Mouse (Mus musculus): ENCODE results near the gene Ttc39b. TPM values are rescaled to one million over a fixed set of nuclear protein-coding genes. Genes with fewer than 3 reads are reported as not detected.
A peak's percentile ranks its signal among the peaks of the same experiment; 100 is the strongest.

Ttc39b gene
- total RNA-seq, 1 experiment from 2014 or later = 15.1 TPM

DNA sequence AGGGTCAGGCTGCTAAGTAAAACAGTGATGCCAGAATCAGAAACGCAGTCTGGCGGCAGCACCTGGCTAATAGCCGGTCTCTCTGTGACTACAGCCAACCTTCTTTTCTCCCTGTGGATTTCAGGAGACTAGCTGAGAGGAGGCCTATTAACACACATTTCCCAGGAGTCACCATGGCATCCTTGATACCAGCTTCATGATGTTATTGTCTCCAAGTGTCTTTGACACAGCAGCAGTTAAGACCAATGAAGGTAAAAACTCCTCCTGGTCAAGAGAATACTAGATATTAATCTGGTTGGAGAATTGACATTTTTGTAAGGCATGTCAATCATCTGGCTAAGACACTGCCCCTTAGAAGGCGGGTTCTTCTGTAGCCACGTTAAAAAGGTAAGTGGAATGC is 1.3 kb upstream of the Ttc39b start:
- ATAC-seq (replicated peaks in 1 of 2; ENCODE audit: insufficient read depth in 1 of 2, low FRiP score in 2 of 2, low TSS enrichment in 1 of 2, low read depth in 1 of 2, poor library complexity in 2 of 2, severe bottlenecking in 2 of 2) = no peak

DNA sequence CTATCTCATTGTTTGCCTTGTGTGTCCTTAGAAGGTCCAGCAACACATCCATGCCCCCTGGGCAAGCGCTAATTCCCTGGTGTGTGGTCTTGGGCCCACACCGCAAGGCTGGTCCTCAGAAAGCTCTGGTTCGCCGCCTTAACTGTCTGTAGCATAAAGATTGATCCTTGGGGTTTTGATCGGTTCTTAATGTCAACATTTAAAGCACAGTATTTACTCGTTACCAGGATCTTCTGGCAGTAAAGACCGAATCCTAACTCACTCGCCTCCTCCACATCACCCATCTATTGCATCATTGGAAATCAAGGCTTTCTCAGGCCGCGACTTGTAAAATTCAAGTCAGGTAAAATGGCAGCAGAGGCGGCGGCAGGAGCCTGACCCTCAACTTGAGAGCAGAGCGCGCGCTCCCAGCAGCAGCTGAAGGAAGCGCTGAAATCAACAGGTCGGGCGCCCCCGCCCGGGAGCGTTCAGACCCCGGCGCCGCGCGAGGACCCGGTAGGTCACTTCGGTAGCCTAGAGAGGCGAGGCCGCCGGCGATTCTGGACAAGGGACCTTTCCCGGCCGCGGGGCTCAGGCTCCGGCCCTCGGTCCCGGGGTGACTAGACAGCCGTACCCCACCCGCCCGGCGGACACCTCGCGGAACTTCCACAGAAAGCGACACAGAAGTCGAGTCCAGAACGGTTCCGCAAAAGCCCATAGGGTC is 703 bp downstream of the Ttc39b start:
- peak in 1 of 2 experiments; percentile 30; a peak in 1 of 4 replicates for ATAC-seq (replicated peaks in 1 of 2; ENCODE audit: insufficient read depth in 1 of 2, low FRiP score in 2 of 2, low TSS enrichment in 1 of 2, low read depth in 1 of 2, poor library complexity in 2 of 2, severe bottlenecking in 2 of 2)

GRCm38 (mm10) chr4:83319736-83320135 is 4.3 kb downstream of the Ttc39b start:
- ATAC-seq (replicated peaks in 1 of 2; ENCODE audit: insufficient read depth in 1 of 2, low FRiP score in 2 of 2, low TSS enrichment in 1 of 2, low read depth in 1 of 2, poor library complexity in 2 of 2, severe bottlenecking in 2 of 2) = no peak

DNA sequence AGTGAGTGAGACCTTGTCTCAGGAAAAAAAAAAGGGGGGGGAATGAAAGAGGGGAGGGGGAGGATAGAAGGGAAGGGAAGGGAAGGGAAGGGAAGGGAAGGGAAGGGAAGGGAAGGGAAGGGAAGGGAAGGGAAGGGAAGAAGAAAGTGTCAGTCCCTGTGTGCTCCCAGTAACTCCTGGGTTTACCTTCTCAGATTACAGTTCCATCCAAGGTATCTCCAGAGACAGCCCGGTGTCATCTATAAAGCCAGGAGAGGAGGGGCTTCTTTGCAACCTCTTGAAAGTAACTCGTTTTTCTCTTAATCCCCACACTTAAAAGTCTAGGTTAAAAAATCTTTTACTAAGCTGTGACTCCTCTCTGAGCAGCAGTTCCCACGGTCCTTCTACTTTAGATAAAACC is 5.3 kb downstream of the Ttc39b start:
- ATAC-seq (replicated peaks in 1 of 2; ENCODE audit: insufficient read depth in 1 of 2, low FRiP score in 2 of 2, low TSS enrichment in 1 of 2, low read depth in 1 of 2, poor library complexity in 2 of 2, severe bottlenecking in 2 of 2) = no peak

DNA sequence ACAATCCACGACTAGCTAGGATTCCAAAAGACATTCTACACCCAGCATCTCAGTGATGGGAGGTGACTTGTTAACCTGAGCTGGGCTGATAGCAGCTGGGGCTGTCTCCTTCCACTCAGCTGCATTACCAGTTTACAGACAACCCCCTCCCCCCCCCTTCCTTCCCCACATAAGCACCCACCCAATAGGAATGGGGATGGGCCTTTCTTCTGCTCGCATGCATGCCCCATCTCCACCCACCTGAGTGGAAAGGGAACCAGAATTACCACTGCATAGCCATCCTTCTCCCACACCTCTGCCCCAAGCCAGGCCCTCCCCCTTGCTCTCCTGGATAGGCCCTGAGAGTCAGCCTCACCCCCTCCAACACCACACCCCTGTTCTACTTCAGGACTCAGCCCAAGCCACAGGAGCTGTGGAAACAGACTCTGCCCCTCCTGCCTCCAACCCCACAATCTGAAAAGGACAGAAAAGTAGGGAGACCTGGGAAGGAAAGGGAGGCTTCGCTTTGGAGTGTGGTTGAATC is 6.2 kb downstream of the Ttc39b start:
- no peak for ATAC-seq (replicated peaks in 1 of 2; ENCODE audit: insufficient read depth in 1 of 2, low FRiP score in 2 of 2, low TSS enrichment in 1 of 2, low read depth in 1 of 2, poor library complexity in 2 of 2, severe bottlenecking in 2 of 2)

GRCm38 (mm10) chr4:83316718-83317117 is 7.3 kb downstream of the Ttc39b start:
- no peak for ATAC-seq (replicated peaks in 1 of 2; ENCODE audit: insufficient read depth in 1 of 2, low FRiP score in 2 of 2, low TSS enrichment in 1 of 2, low read depth in 1 of 2, poor library complexity in 2 of 2, severe bottlenecking in 2 of 2)

GRCm38 (mm10) chr4:83315930-83316329 is 8.1 kb downstream of the Ttc39b start:
- no peak for ATAC-seq (replicated peaks in 1 of 2; ENCODE audit: insufficient read depth in 1 of 2, low FRiP score in 2 of 2, low TSS enrichment in 1 of 2, low read depth in 1 of 2, poor library complexity in 2 of 2, severe bottlenecking in 2 of 2)

DNA sequence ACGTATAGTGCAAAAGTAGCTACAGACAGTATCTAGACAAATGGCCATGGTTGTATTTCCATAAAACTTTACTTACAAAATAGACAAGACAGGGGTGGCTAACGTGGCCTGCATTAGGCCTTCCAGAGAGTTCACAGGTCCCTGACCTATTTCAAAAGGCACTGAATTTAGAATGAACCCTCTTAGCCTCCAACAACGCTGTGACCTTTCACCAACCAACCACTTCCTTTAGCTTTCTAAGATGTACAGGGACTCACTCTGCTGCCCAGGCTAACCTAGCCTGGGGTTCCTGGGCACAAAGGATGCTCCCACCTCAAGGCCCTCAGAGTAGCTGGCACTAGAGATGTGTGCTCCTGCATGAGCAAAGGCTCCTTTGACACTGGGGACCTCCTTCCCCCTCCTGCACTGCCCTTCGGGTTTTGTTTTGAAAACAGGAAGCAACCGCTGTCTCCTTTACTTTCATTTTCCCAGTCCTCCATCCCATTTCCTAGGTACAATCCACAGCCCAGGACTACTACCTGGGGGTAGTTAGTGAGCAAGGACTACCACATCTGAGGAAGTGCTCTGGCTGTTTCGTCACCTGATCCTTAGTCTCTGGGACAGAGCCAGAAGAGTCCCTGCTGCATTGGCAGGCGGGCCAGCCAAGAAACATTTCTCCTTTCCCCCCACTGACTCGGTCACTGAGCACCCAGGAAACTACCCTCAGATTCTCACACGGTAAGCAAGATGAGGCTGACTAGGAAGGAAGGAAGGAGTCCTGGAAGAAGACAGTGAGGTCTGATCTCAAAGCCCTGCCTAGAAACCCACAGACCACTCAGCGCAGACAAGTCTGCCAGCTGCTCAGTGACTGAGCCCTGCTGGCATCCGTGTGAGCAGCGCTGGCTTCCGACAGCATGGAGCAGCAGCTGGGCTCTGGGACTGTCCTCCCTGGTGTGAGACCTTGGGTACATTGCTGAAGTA is 8.9 kb downstream of the Ttc39b start:
- peak; percentile 76 to 77 for ATAC-seq (replicated peaks in 1 of 2; ENCODE audit: insufficient read depth in 1 of 2, low FRiP score in 2 of 2, low TSS enrichment in 1 of 2, low read depth in 1 of 2, poor library complexity in 2 of 2, severe bottlenecking in 2 of 2)

DNA sequence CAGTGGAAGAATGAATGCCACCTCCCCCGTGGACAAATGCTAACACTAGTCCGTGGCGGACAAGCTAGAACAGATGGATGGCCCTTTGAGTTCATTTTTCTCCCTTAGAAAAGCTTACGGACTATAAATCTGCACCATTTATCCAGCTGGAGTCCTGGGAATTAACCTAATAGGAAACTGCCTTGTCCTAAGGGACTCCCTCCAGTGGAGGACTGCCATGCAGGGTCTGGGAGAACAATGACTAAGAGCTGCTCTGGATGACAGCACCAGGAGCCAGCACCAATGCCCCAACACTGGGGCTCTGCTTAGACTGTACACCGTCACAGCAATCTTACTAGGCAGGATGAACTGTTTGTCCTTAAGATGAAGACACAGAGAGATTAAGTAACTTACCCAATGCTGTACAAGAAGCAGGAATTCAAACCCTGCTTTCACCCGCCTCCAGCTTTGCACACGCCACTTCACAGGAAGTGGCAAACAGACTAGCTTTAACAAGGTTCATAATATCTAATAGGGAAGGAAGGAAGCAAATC is 9.7 kb downstream of the Ttc39b start:
- ATAC-seq (replicated peaks in 1 of 2; ENCODE audit: insufficient read depth in 1 of 2, low FRiP score in 2 of 2, low TSS enrichment in 1 of 2, low read depth in 1 of 2, poor library complexity in 2 of 2, severe bottlenecking in 2 of 2) = peak; percentile 13 to 18; a peak in 1 of 4 replicates

DNA sequence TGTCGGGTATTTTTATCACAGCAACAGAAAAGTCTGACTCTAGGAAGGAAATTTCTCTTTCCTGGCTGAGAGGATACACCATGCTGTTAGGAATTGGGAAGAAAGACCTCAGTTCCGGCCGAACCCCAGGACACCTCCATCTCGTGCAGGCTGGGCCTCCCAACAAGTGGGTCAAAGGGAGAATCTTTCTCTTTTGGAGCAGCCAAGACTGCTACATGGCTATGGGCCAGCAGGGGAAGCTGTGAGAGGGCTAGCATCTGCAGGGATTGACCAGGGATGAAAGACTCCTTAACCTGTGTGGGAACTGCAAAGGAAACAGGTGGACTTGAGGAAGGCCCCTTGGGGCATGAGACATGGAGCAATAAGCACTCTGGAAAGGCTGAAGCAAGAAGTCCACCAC is 11.7 kb downstream of the Ttc39b start:
- no peak for ATAC-seq (replicated peaks in 1 of 2; ENCODE audit: insufficient read depth in 1 of 2, low FRiP score in 2 of 2, low TSS enrichment in 1 of 2, low read depth in 1 of 2, poor library complexity in 2 of 2, severe bottlenecking in 2 of 2)

DNA sequence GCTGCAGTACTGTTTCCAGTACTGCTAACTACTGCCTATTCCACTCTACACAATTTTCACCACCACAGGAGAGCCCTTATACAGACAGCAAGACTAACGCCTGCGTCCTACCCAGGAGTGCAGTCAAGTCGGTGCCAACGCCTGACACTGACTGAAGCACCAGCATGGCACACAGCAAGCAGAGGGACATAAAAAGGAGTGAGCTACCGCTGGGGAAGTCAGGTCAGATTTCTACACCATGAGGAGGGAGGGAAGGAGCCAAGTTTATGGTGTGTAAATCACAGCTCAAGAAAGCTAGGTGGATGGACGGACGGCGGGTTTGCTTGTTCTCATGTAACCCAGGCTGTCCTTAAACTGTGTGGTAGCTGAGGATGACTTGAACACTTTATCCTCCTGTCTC is 12.6 kb downstream of the Ttc39b start:
- ATAC-seq (replicated peaks in 1 of 2; ENCODE audit: insufficient read depth in 1 of 2, low FRiP score in 2 of 2, low TSS enrichment in 1 of 2, low read depth in 1 of 2, poor library complexity in 2 of 2, severe bottlenecking in 2 of 2) = no peak

GRCm38 (mm10) chr4:83310990-83311389 is 13.1 kb downstream of the Ttc39b start:
- ATAC-seq (replicated peaks in 1 of 2; ENCODE audit: insufficient read depth in 1 of 2, low FRiP score in 2 of 2, low TSS enrichment in 1 of 2, low read depth in 1 of 2, poor library complexity in 2 of 2, severe bottlenecking in 2 of 2) = no peak

DNA sequence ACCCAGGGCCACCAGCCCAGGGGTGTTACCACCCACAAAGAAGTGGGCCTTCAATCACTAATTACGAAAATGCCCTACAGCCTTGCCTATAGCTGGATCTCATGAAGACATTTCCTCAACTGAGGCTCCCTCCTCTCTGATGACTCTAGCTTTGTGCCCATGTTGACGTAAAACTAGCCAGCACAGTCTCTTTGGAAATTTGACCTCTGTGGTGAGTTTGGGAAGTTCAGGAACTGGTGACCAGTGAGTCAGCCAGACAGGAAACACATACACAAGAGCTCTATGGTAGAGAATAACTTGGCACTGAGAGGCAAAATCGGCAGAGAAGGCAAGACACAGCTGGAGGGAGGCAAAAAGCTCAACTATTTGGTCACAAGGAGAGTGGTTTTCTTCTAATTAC is 15.1 kb downstream of the Ttc39b start:
- ATAC-seq (replicated peaks in 1 of 2; ENCODE audit: insufficient read depth in 1 of 2, low FRiP score in 2 of 2, low TSS enrichment in 1 of 2, low read depth in 1 of 2, poor library complexity in 2 of 2, severe bottlenecking in 2 of 2) = no peak; a peak in 1 of 4 replicates

DNA sequence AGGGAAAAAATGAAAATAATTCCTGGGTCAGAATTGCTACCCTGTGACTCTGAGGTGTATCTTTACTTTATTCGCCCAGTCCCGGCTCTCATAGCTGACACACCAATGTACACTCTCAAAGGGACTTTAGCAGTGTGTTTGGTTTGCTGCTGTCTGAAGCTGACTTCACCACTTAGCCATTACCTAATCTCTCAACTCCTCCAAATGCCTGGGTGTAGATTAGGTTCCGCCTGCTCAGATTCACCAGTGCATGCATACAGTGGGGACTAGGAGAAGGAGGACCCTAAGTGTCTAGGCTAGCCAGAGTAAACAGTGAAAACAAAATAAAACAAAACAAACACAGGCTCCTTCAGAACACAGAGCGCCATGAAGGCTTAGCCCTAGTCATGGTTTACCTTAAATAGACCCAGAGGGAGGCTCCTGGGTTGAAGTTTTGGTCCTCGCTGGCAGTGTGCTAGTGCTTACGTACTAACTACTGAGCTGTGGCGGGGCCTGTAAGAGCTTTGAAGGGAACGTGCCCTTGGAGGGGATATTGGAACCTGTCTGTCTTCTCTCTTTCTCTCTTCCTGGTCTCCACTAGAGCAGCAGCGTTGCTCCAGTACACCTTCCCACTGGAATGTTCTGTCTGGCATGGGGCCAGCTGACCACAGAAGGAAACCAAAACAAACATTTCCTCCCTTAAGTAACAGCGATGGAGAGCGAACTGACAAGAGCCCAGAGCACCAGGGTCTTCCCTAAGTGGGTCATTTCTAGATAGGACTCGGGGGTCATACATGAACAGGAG is 16.2 kb downstream of the Ttc39b start:
- ATAC-seq (replicated peaks in 1 of 2; ENCODE audit: insufficient read depth in 1 of 2, low FRiP score in 2 of 2, low TSS enrichment in 1 of 2, low read depth in 1 of 2, poor library complexity in 2 of 2, severe bottlenecking in 2 of 2) = no peak

- ATAC-seq (replicated peaks in 1 of 2; ENCODE audit: insufficient read depth in 1 of 2, low FRiP score in 2 of 2, low TSS enrichment in 1 of 2, low read depth in 1 of 2, poor library complexity in 2 of 2, severe bottlenecking in 2 of 2) = no peak
Measured at GRCm38 (mm10) chr4:83306879-83307278, 17.2 kb downstream of the Ttc39b start.

GRCm38 (mm10) chr4:83305099-83305498 is 19.0 kb downstream of the Ttc39b start:
- no peak for ATAC-seq (replicated peaks in 1 of 2; ENCODE audit: insufficient read depth in 1 of 2, low FRiP score in 2 of 2, low TSS enrichment in 1 of 2, low read depth in 1 of 2, poor library complexity in 2 of 2, severe bottlenecking in 2 of 2)
